Mouse (Mus musculus) lung, adult 2 months (tissue): ENCODE results near the gene Snapc5. TPM values are rescaled to one million over a fixed set of nuclear protein-coding genes. Genes with fewer than 3 reads are reported as not detected.
"Not testable (repeated sequence)": the region's sequence is repeated elsewhere in the genome, so short reads cannot be mapped to it uniquely, and the experiment has no call there.

Experiments used
- DNase-seq: peaks from one replicate; pipeline ENCODE4 v3.0.0; 2022
- H3K4me1 ChIP-seq: fragments of 200-500 bp; 2 replicates; pipeline ENCODE4 v1.6.1; 2011; ENCODE audit warnings: low read length; ENCODE audit not compliant: control insufficient read depth, insufficient read depth
- H3K4me3 ChIP-seq: fragments of 200-500 bp; replicated peaks from 2 replicates; pipeline ENCODE3; 2011; ENCODE audit warnings: low read depth, mild to moderate bottlenecking, control low read depth, low read length; ENCODE audit errors: extremely low read depth
- CTCF ChIP-seq: fragments of 200-500 bp; IDR thresholded peaks from 2 replicates; pipeline ENCODE4 v1.5.1; 2011; ENCODE audit warnings: mild to moderate bottlenecking, low read length, control low read depth; ENCODE audit not compliant: insufficient read depth
- POLR2A ChIP-seq: fragments of 200-500 bp; IDR thresholded peaks from 2 replicates; pipeline ENCODE4 v1.6.1; 2011; ENCODE audit warnings: low read depth, mild to moderate bottlenecking, control low read depth, low read length, borderline replicate concordance; ENCODE audit errors: extremely low read depth
- WGBS: fragments of 180-500 bp; shearing (Covaris S2); methylation state at CpG from one replicate; pipeline ENCODE4 v1.1.7; 2018; 5-methylcytosine and 5-hydroxymethylcytosine counted together
- polyA plus RNA-seq: library from polyadenylated mRNA; depleted of rRNA; stranded (reverse); fragments of >200 nt; gene quantifications from 2 replicates; pipeline ENCODE4 v1.2.3, GENCODE M21; 2012

The Snapc5 gene
- polyA plus RNA-seq, 1 experiment, result 11.9 TPM

GRCm38 (mm10) chr9:64198068-64198762 is 19.1 kb downstream of the Snapc5 start:
- Histone ChIP-seq H3K4me1 (peaks cover 2% of the 10 kb centered on the region; the same call in 1 of the 2 replicates), H3K4me3 (no peak overlapping the region)
- DNase-seq, result no peak
- no peak for TF ChIP-seq CTCF
- no peak for TF ChIP-seq POLR2A
- WGBS, result 92% methylated on average over 5 of the region's 5 CpGs

GRCm38 (mm10) chr9:64198763-64199418 is 19.8 kb downstream of the Snapc5 start:
- H3K4me3 ChIP-seq, DNase-seq, H3K4me1 ChIP-seq: not testable (repeated sequence)
- WGBS, result 73% methylated on average over 7 of the region's 7 CpGs

GRCm38 (mm10) chr9:64199897-64200296 is 20.8 kb downstream of the Snapc5 start:
- DNase-seq, result no peak
- WGBS, result 60% methylated on average over 2 of the region's 2 CpGs
- H3K4me3 ChIP-seq, result no peak overlapping the region
- H3K4me1 ChIP-seq, result peaks cover 2% of the 10 kb centered on the region; the same call in 1 of the 2 replicates
- TF ChIP-seq CTCF (no peak), POLR2A (no peak)

- DNase-seq, result no peak
- Histone ChIP-seq H3K4me1 (peaks cover 2% of the 10 kb centered on the region; the same call in 1 of the 2 replicates), H3K4me3 (no peak overlapping the region)
- TF ChIP-seq POLR2A, result no peak
- TF ChIP-seq CTCF, result no peak
Observed at GRCm38 (mm10) chr9:64202331-64202730, 23.3 kb downstream of the Snapc5 start.

- Histone ChIP-seq H3K4me3 (no peak overlapping the region), H3K4me1 (peaks cover 2% of the 10 kb centered on the region; the same call in 1 of the 2 replicates)
- TF ChIP-seq POLR2A (no peak), CTCF (no peak)
- no peak for DNase-seq
Observed at GRCm38 (mm10) chr9:64202866-64203265, 23.8 kb downstream of the Snapc5 start.

- DNase-seq, result no peak
- TF ChIP-seq POLR2A (no peak), CTCF (no peak)
- Histone ChIP-seq H3K4me3 (no peak overlapping the region), H3K4me1 (0 out of 2 replicates have a peak, but pooled peaks cover 2% of the 10 kb centered on the region)
- 62% methylated on average over 3 of the region's 3 CpGs for WGBS
Observed at GRCm38 (mm10) chr9:64207509-64208084, 28.5 kb downstream of the Snapc5 start.

GRCm38 (mm10) chr9:64214452-64214851 is 35.4 kb downstream of the Snapc5 start:
- no peak for DNase-seq
- Histone ChIP-seq H3K4me1 (peaks cover 5% of the 10 kb centered on the region), H3K4me3 (no peak overlapping the region)
- TF ChIP-seq POLR2A, result no peak
- WGBS, result 94% methylated on average over 17 of the region's 17 CpGs

GRCm38 (mm10) chr9:64216090-64216489 is 37.0 kb downstream of the Snapc5 start:
- Histone ChIP-seq H3K4me3 (no peak overlapping the region), H3K4me1 (peaks cover 8% of the 10 kb centered on the region)
- DNase-seq, result no peak
- no peak for TF ChIP-seq CTCF
- TF ChIP-seq POLR2A, result no peak
- 33% methylated on average over 4 of the region's 4 CpGs for WGBS

GRCm38 (mm10) chr9:64216641-64217040 is 37.6 kb downstream of the Snapc5 start:
- DNase-seq, result no peak
- Histone ChIP-seq H3K4me1 (peaks cover 8% of the 10 kb centered on the region), H3K4me3 (no peak overlapping the region)
- TF ChIP-seq CTCF (no peak), POLR2A (no peak)
- 87% methylated on average over 2 of the region's 2 CpGs for WGBS

GRCm38 (mm10) chr9:64217887-64218286 is 38.8 kb downstream of the Snapc5 start:
- peaks cover 10% of the 10 kb centered on the region for H3K4me1 ChIP-seq
- DNase-seq, result no peak
- TF ChIP-seq POLR2A (no peak), CTCF (no peak)
- H3K4me3 ChIP-seq, result no peak overlapping the region
